Mouse (Mus musculus) lung, adult 2 months (tissue): ENCODE results near the gene Pdzrn3.

Experiments
- CTCF ChIP-seq: fragments of 200-500 bp; IDR thresholded peaks from 2 replicates; pipeline ENCODE4 v1.5.1; 2011; ENCODE audit warnings: mild to moderate bottlenecking, low read length, control low read depth; ENCODE audit not compliant: insufficient read depth
- POLR2A ChIP-seq: fragments of 200-500 bp; IDR thresholded peaks from 2 replicates; pipeline ENCODE4 v1.6.1; 2011; ENCODE audit warnings: low read depth, mild to moderate bottlenecking, control low read depth, low read length, borderline replicate concordance; ENCODE audit errors: extremely low read depth

DNA sequence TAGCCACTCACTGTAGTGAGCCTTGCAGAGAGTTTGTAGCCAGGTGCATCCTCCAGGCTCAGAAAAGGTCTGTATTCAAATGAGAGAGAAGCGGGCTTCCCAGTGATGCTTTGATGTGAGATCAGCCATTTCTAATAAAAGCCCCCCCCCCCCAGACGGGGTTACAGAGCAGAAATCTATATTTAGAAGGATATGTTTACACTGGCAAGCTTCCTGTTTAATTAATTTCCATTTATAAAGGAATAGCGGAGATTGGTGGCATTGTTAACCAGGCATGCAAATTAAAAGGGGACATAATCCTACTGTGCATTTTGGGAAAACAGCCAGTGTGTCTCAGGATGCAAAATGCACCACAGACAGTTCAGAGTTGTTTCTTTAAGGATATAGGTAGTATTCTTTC is 96.1 kb downstream of the Pdzrn3 start:
- no peak for TF ChIP-seq CTCF
- no peak for TF ChIP-seq POLR2A
